Mouse (Mus musculus) hindbrain, embryonic 14.5 days (tissue): ENCODE measurements at regions not wholly inside any gene's neighbourhood (a gene's known extent, or its start where the extent isn't known, plus 50 kb on each side); places are given as distances from the start of the nearest gene placed in this dataset.

ENCODE experiments used
- ATAC-seq: fragments of 200-750 bp; cut with Nextera tagmentation; 2 replicates; pipeline ENCODE4 v1.8.0; 2017; ENCODE audit warnings: moderate number of reproducible peaks, mild to moderate bottlenecking, moderate TSS enrichment, moderate library complexity; ENCODE audit not compliant: low FRiP score
- DNase-seq: peaks from one replicate; pipeline ENCODE4 v3.0.0-alpha.2; 2015; ENCODE audit warnings: low spot score
- H3K27ac ChIP-seq: fragments of 300-500 bp; sonication (generic); 2 replicates; pipeline ENCODE4 v1.5.1; 2014; ENCODE audit warnings: mild to moderate bottlenecking, moderate library complexity
- H3K27me3 ChIP-seq: fragments of 300-500 bp; sonication (generic); 2 replicates; pipeline ENCODE4 v1.6.1; 2014; ENCODE audit warnings: mild to moderate bottlenecking, low read length, mixed read lengths; ENCODE audit not compliant: control insufficient read depth, insufficient read depth
- H3K36me3 ChIP-seq: fragments of 300-500 bp; sonication (generic); replicated peaks from 2 replicates; pipeline ENCODE4 v1.6.1; 2014; ENCODE audit not compliant: control insufficient read depth, insufficient read depth
- H3K4me1 ChIP-seq: fragments of 300-500 bp; sonication (generic); replicated peaks from 2 replicates; pipeline ENCODE4 v1.6.1; 2014; ENCODE audit warnings: antibody characterized with exemption, low read length, mixed read lengths; ENCODE audit not compliant: control insufficient read depth, insufficient read depth
- H3K4me2 ChIP-seq: fragments of 300-500 bp; sonication (generic); replicated peaks from 2 replicates; pipeline ENCODE4 v1.6.1; 2014; ENCODE audit warnings: mild to moderate bottlenecking, moderate library complexity
- H3K4me3 ChIP-seq: fragments of 300-500 bp; sonication (generic); replicated peaks from 2 replicates; pipeline ENCODE4 v1.5.1; 2014; ENCODE audit warnings: mild to moderate bottlenecking, low read length
- H3K9ac ChIP-seq: fragments of 300-500 bp; sonication (generic); 2 replicates; pipeline ENCODE4 v1.6.1; 2014
- H3K9me3 ChIP-seq: fragments of 300-500 bp; sonication (generic); 2 replicates; pipeline ENCODE4 v1.6.1; 2016; ENCODE audit warnings: low read length; ENCODE audit not compliant: control insufficient read depth
- WGBS: fragments of 180-500 bp; shearing (Covaris S2); extraction: QIAGEN DNeasy Blood & Tissue Kit; methylation state at CpG from one replicate; pipeline ENCODE4 v1.1.7; 2014; 5-methylcytosine and 5-hydroxymethylcytosine counted together

DNA sequence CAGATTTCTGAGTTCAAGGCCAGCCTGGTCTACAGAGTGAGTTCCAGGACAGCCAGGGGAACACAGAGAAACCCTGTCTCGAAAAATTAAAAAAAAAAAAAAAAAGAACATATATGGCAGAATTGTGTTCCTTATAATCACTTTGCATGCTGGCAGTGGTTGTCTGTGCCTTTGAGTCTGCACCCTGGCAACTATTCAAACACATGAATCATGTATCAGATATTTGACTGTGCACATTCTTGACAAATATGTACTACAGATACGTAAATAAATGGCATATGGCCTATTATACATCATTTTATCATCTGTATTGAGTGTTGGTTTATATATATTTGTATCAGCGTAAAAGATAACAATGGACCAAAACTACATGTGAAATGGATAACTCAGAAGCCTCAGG lies 246.7 kb upstream of the N4bp1 start:
- H3K9ac ChIP-seq = no peak overlapping the region
- DNase-seq (no peak), ATAC-seq (no peak)
- no peak overlapping the region for H3K4me2 ChIP-seq
- no peak overlapping the region for H3K4me3 ChIP-seq
- 88% methylated on average over 3 of the region's 3 CpGs for WGBS
- peaks cover 4% of the 10 kb centered on the region; the same call in 1 of the 2 replicates for H3K4me1 ChIP-seq
- no peak overlapping the region for H3K27ac ChIP-seq
- H3K27me3 ChIP-seq = no peaks in the 10 kb centered on the region
- no peaks in the 10 kb centered on the region for H3K36me3 ChIP-seq
- no peaks in the 10 kb centered on the region for H3K9me3 ChIP-seq

DNA sequence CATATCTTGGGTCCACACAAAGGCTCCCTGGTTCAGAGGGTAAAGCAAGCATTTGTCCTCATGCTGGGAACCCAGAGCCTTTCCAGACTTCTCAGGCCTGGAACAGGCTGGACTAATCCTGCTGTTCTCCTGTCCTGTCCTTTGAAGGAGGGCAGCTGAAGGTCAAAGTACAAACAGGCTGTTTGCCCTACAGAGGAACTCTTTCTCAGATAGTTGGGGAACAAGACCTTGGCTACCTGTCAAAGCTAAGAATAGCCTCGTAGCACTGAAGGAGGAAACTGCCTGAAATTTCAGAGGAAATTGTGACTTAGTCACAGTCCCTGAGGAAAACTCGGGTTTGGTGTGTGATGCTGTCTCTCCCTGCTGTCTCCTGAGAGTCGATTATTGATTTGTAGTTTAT lies 245.6 kb upstream of the N4bp1 start:
- H3K27me3 ChIP-seq = no peaks in the 10 kb centered on the region
- WGBS = 59% methylated on average over 3 of the region's 3 CpGs
- ATAC-seq (no peak), DNase-seq (no peak)
- no peaks in the 10 kb centered on the region for H3K36me3 ChIP-seq
- H3K4me1 ChIP-seq = peaks cover 4% of the 10 kb centered on the region; the same call in 1 of the 2 replicates
- no peak overlapping the region for H3K4me3 ChIP-seq
- H3K27ac ChIP-seq = no peak overlapping the region
- no peak overlapping the region for H3K9ac ChIP-seq
- H3K4me2 ChIP-seq = no peak overlapping the region
- H3K9me3 ChIP-seq = no peaks in the 10 kb centered on the region

DNA sequence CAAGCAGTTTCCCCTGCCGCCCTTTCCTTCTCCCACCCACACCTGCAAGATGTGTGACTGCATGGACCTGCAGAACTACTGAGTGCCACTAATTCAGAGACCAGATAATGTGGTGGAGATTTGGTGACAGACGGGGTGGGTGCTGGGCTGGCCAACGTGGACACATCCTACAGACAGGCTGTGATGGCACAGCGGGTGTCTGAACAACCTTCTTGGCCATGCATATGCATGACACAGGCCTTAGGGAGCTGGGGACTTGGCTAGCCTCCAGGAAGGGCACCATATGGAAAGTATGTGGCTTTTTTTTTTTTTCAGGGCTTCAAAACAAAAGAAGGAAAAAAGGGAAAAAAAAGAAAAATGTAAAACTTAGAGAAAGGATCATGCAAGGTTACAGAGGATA lies 243.5 kb upstream of the N4bp1 start:
- DNase-seq (no peak), ATAC-seq (no peak)
- 33% methylated on average over 4 of the region's 4 CpGs for WGBS
- no peaks in the 10 kb centered on the region for H3K27me3 ChIP-seq
- no peak overlapping the region for H3K4me3 ChIP-seq
- no peaks in the 10 kb centered on the region for H3K36me3 ChIP-seq
- H3K9me3 ChIP-seq = no peaks in the 10 kb centered on the region
- no peak overlapping the region for H3K27ac ChIP-seq
- H3K9ac ChIP-seq = no peak overlapping the region
- H3K4me1 ChIP-seq = peaks cover 4% of the 10 kb centered on the region; the same call in 1 of the 2 replicates
- H3K4me2 ChIP-seq = no peak overlapping the region

GRCm38 (mm10) chr8:87116190-87116765 lies 231.2 kb upstream of the N4bp1 start:
- Histone ChIP-seq H3K9ac (no peak overlapping the region), H3K27me3 (0 out of 2 replicates have a peak, but pooled peaks cover 4% of the 10 kb centered on the region), H3K27ac (no peak overlapping the region), H3K9me3 (no peaks in the 10 kb centered on the region), H3K4me2 (no peak overlapping the region), H3K36me3 (no peaks in the 10 kb centered on the region), H3K4me1 (peaks cover 6% of the 10 kb centered on the region), H3K4me3 (no peak overlapping the region)
- DNase-seq = no peak
- no peak for ATAC-seq
- WGBS = 74% methylated on average over 14 of the region's 14 CpGs

DNA sequence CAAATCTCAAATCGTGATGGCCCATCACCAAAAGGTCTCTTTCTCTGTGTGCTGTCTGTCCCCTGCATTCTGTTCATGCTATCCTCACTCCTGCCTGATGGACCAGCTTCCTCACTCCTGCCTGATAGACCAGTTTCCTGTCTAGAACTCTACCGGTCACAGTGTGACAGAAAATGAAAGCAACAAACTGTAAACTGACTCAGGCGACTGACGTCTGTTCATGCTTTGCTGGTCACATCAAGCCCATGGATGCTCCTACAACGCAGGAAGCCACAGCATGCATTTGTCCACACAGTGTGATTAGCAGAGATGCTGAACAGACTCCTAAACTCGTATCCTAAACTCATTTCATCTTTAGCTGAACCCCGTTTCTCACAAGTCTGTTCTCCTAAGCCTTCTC lies 227.3 kb upstream of the N4bp1 start:
- ATAC-seq = no peak
- 81% methylated on average over 7 of the region's 7 CpGs for WGBS

GRCm38 (mm10) chr8:87105106-87105505 lies 220.0 kb upstream of the N4bp1 start:
- 0 out of 2 replicates have a peak overlapping the region, but pooled peaks have one; percentile 28 for H3K9ac ChIP-seq
- WGBS = 44% methylated on average over 7 of the region's 7 CpGs
- H3K27ac ChIP-seq = no peak overlapping the region
- no peaks in the 10 kb centered on the region for H3K27me3 ChIP-seq
- no peak overlapping the region for H3K4me3 ChIP-seq
- ATAC-seq = no peak
- no peaks in the 10 kb centered on the region for H3K36me3 ChIP-seq
- peak; percentile 26 for DNase-seq
- H3K4me1 ChIP-seq = peaks cover 9% of the 10 kb centered on the region
- H3K9me3 ChIP-seq = no peaks in the 10 kb centered on the region
- no peak overlapping the region for H3K4me2 ChIP-seq

More for the DNA sequence above, 227.3 kb upstream of the N4bp1 start:
- H3K4me1 ChIP-seq = no peaks in the 10 kb centered on the region
- H3K27ac ChIP-seq = no peak overlapping the region
- no peaks in the 10 kb centered on the region for H3K9me3 ChIP-seq
- no peak overlapping the region for H3K4me2 ChIP-seq
- H3K36me3 ChIP-seq = no peaks in the 10 kb centered on the region
- no peak overlapping the region for H3K9ac ChIP-seq
- H3K27me3 ChIP-seq = no peaks in the 10 kb centered on the region
- no peak overlapping the region for H3K4me3 ChIP-seq
- DNase-seq = no peak

DNA sequence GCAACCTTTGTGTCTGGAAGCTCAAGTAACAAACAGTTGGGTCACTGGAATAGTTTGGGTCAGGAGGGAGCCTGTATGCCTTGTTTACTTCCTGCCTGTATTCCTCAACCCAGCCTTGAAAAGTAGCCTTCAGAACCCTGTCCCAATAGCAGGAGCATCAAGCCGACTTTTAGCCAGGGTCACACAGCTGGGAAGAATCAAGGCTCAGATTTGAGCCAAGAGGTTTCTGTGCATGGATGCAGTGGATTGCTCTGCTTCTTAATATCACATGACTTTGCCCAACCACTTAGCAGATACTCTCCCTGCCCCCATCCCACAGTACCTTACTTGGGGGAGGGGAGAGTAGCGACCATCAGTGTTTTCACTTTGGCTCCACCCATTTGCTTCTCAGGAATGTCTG lies 210.2 kb upstream of the N4bp1 start:
- H3K4me3 ChIP-seq = no peak overlapping the region
- ATAC-seq (no peak), DNase-seq (no peak)
- no peak overlapping the region for H3K27ac ChIP-seq
- H3K4me2 ChIP-seq = no peak overlapping the region
- H3K36me3 ChIP-seq = no peaks in the 10 kb centered on the region
- WGBS = 55% methylated on average over 2 of the region's 2 CpGs
- no peaks in the 10 kb centered on the region for H3K4me1 ChIP-seq
- no peaks in the 10 kb centered on the region for H3K27me3 ChIP-seq
- no peak overlapping the region for H3K9ac ChIP-seq
- H3K9me3 ChIP-seq = no peaks in the 10 kb centered on the region

DNA sequence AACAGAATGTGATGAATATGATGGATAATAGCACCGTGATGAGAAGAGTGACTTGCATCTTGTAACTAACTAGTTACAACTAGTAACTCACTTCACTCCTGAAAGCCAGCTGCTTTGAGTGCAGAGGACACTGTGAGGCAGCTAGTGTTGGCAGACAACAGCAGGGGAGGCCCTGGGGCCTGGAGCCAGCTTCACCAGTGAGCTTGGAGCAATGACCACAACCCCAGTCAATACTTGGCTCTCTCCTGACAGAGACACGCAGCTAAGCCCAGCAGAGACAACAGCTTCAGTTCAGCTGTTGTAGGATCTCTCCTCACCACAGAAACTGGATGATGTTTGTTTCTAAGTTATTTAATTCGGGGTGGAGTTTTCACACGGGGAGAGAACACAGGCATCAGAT lies 209.6 kb upstream of the N4bp1 start:
- Histone ChIP-seq H3K9me3 (no peaks in the 10 kb centered on the region), H3K27me3 (no peaks in the 10 kb centered on the region), H3K4me3 (no peak overlapping the region), H3K4me1 (no peaks in the 10 kb centered on the region), H3K9ac (no peak overlapping the region), H3K27ac (no peak overlapping the region), H3K4me2 (no peak overlapping the region), H3K36me3 (no peaks in the 10 kb centered on the region)
- DNase-seq = no peak
- WGBS = 86% methylated on average over 4 of the region's 4 CpGs
- no peak for ATAC-seq

DNA sequence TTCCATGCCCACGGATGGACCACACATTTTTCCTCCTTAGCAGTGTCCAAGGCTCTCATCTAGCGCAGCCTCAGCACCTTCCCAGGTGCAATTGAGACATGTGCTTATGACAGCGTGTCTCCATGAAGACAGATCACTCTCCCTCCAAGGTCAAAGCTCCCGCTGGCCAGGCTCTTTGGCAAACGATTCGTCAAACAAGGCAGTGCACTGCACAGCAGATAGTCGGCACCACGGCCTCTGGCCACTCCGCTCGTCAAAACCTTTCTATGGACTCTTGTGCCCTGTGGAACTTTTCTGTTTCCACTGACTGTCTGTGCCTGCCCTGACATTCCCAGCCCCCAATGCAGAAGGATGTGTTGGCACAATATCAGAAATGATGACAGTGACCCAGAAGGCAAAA lies 208.7 kb upstream of the N4bp1 start:
- Histone ChIP-seq H3K9ac (no peak overlapping the region), H3K27me3 (no peaks in the 10 kb centered on the region), H3K9me3 (no peaks in the 10 kb centered on the region), H3K4me2 (no peak overlapping the region), H3K36me3 (no peaks in the 10 kb centered on the region), H3K4me1 (no peaks in the 10 kb centered on the region), H3K27ac (no peak overlapping the region), H3K4me3 (no peak overlapping the region)
- ATAC-seq (no peak), DNase-seq (no peak)
- WGBS = 52% methylated on average over 10 of the region's 10 CpGs

- DNase-seq = no peak
- no peak overlapping the region for H3K9ac ChIP-seq
- no peak for ATAC-seq
- no peaks in the 10 kb centered on the region for H3K27me3 ChIP-seq
- H3K4me2 ChIP-seq = no peak overlapping the region
- no peaks in the 10 kb centered on the region for H3K4me1 ChIP-seq
- H3K27ac ChIP-seq = no peak overlapping the region
- no peaks in the 10 kb centered on the region for H3K36me3 ChIP-seq
- H3K4me3 ChIP-seq = no peak overlapping the region
- no peaks in the 10 kb centered on the region for H3K9me3 ChIP-seq
- WGBS = 65% methylated on average over 5 of the region's 5 CpGs
Measured at GRCm38 (mm10) chr8:87093081-87093480, 208.0 kb upstream of the N4bp1 start.
